Mouse (Mus musculus): Measurements from ENCODE around the gene Nprl3. TPM values are rescaled to one million over a fixed set of nuclear protein-coding genes. Genes with fewer than 3 reads are reported as not detected.

Nprl3 gene
- polyA plus RNA-seq, 2 experiments: 29.4 to 88.8 TPM

GRCm38 (mm10) chr11:32265117-32265738 lies 2.3 kb downstream of the Nprl3 start:
- TF ChIP-seq POLR2A (IDR thresholded peaks at IDR 0.05; ENCODE audit: borderline replicate concordance, extremely low read depth, insufficient read depth, insufficient read length): no peak
- WGBS: 88% methylated on average over 3 of the region's 3 CpGs
- DNase-seq (ENCODE audit: low spot score) (no peak), ATAC-seq (ENCODE audit: low FRiP score, low read depth) (no peak)
- Histone ChIP-seq H3K4me3 (replicated peaks; ENCODE audit: low read length) (no peak overlapping the region), H3K36me3 (ENCODE audit: control insufficient read depth, insufficient read depth, low read length) (peaks cover 22% of the 10 kb centered on the region), H3K9me3 (ENCODE audit: control insufficient read depth, low read length) (no peaks in the 10 kb centered on the region), H3K27me3 (ENCODE audit: control insufficient read depth, insufficient read depth, low read length) (no peaks in the 10 kb centered on the region), H3K4me1 (ENCODE audit: control insufficient read depth, insufficient read depth, low read length) (0 out of 2 replicates have a peak, but pooled peaks cover 4% of the 10 kb centered on the region), H3K9ac (ENCODE audit: low read depth, low read length, severe bottlenecking) (no peak overlapping the region), H3K27ac (replicated peaks; ENCODE audit: low read depth, low read length) (no peak overlapping the region; the same call in 1 of the 2 replicates), H3K4me2 (replicated peaks; ENCODE audit: low read depth, low read length, severe bottlenecking) (no peak overlapping the region)

- no peak overlapping the region for H3K4me3 ChIP-seq (replicated peaks; ENCODE audit: low read length)
- no peak overlapping the region for H3K27ac ChIP-seq (replicated peaks; ENCODE audit: low read depth, low read length)
- H3K4me1 ChIP-seq (ENCODE audit: control insufficient read depth, insufficient read depth, low read length): 0 out of 2 replicates have a peak, but pooled peaks cover under 1% of the 10 kb centered on the region
- ATAC-seq (ENCODE audit: low FRiP score, low read depth) (no peak), DNase-seq (ENCODE audit: low spot score) (no peak)
- TF ChIP-seq POLR2A (IDR thresholded peaks at IDR 0.05; ENCODE audit: borderline replicate concordance, extremely low read depth, insufficient read depth, insufficient read length): no peak
- H3K9me3 ChIP-seq (ENCODE audit: control insufficient read depth, low read length): no peaks in the 10 kb centered on the region
- no peaks in the 10 kb centered on the region for H3K27me3 ChIP-seq (ENCODE audit: control insufficient read depth, insufficient read depth, low read length)
- no peak overlapping the region for H3K4me2 ChIP-seq (replicated peaks; ENCODE audit: low read depth, low read length, severe bottlenecking)
- peaks cover 24% of the 10 kb centered on the region for H3K36me3 ChIP-seq (ENCODE audit: control insufficient read depth, insufficient read depth, low read length)
- H3K9ac ChIP-seq (ENCODE audit: low read depth, low read length, severe bottlenecking): no peak overlapping the region
- WGBS: 74% methylated on average over 10 of the region's 10 CpGs
Measured at GRCm38 (mm10) chr11:32262674-32263415, 4.7 kb downstream of the Nprl3 start.

GRCm38 (mm10) chr11:32256566-32256965 lies 10.9 kb downstream of the Nprl3 start:
- Histone ChIP-seq H3K27me3 (ENCODE audit: control insufficient read depth, insufficient read depth, low read length) (no peaks in the 10 kb centered on the region), H3K36me3 (ENCODE audit: control insufficient read depth, insufficient read depth, low read length) (peaks cover 35% of the 10 kb centered on the region), H3K9ac (ENCODE audit: low read depth, low read length, severe bottlenecking) (no peak overlapping the region), H3K9me3 (ENCODE audit: control insufficient read depth, low read length) (no peaks in the 10 kb centered on the region), H3K4me3 (replicated peaks; ENCODE audit: low read length) (no peak overlapping the region), H3K27ac (replicated peaks; ENCODE audit: low read depth, low read length) (no peak overlapping the region), H3K4me1 (ENCODE audit: control insufficient read depth, insufficient read depth, low read length) (no peaks in the 10 kb centered on the region), H3K4me2 (replicated peaks; ENCODE audit: low read depth, low read length, severe bottlenecking) (no peak overlapping the region)
- ATAC-seq (ENCODE audit: low FRiP score, low read depth): no peak
- DNase-seq (ENCODE audit: low spot score): no peak
- no peak for TF ChIP-seq POLR2A (IDR thresholded peaks at IDR 0.05; ENCODE audit: borderline replicate concordance, extremely low read depth, insufficient read depth, insufficient read length)
- WGBS: 88% methylated on average over 3 of the region's 3 CpGs

- Histone ChIP-seq H3K9me3 (ENCODE audit: control insufficient read depth, low read length) (no peaks in the 10 kb centered on the region), H3K36me3 (ENCODE audit: control insufficient read depth, insufficient read depth, low read length) (peaks cover 33% of the 10 kb centered on the region), H3K27me3 (ENCODE audit: control insufficient read depth, insufficient read depth, low read length) (no peaks in the 10 kb centered on the region), H3K4me1 (ENCODE audit: control insufficient read depth, insufficient read depth, low read length) (no peaks in the 10 kb centered on the region), H3K4me3 (replicated peaks; ENCODE audit: low read length) (no peak overlapping the region), H3K9ac (ENCODE audit: low read depth, low read length, severe bottlenecking) (no peak overlapping the region), H3K4me2 (replicated peaks; ENCODE audit: low read depth, low read length, severe bottlenecking) (no peak overlapping the region), H3K27ac (replicated peaks; ENCODE audit: low read depth, low read length) (no peak overlapping the region)
- 100% methylated on average over 1 of the region's 1 CpGs for WGBS
- ATAC-seq (ENCODE audit: low FRiP score, low read depth) (no peak), DNase-seq (ENCODE audit: low spot score) (no peak)
- no peak for TF ChIP-seq POLR2A (IDR thresholded peaks at IDR 0.05; ENCODE audit: borderline replicate concordance, extremely low read depth, insufficient read depth, insufficient read length)
Measured at GRCm38 (mm10) chr11:32256146-32256545, 11.4 kb downstream of the Nprl3 start.

GRCm38 (mm10) chr11:32253121-32253520 lies 14.4 kb downstream of the Nprl3 start:
- DNase-seq (ENCODE audit: low spot score) (no peak), ATAC-seq (ENCODE audit: low FRiP score, low read depth) (no peak)
- Histone ChIP-seq H3K4me2 (replicated peaks; ENCODE audit: low read depth, low read length, severe bottlenecking) (no peak overlapping the region), H3K27ac (replicated peaks; ENCODE audit: low read depth, low read length) (no peak overlapping the region), H3K4me1 (ENCODE audit: control insufficient read depth, insufficient read depth, low read length) (no peaks in the 10 kb centered on the region), H3K9ac (ENCODE audit: low read depth, low read length, severe bottlenecking) (no peak overlapping the region), H3K4me3 (replicated peaks; ENCODE audit: low read length) (no peak overlapping the region), H3K27me3 (ENCODE audit: control insufficient read depth, insufficient read depth, low read length) (no peaks in the 10 kb centered on the region), H3K36me3 (ENCODE audit: control insufficient read depth, insufficient read depth, low read length) (peaks cover 44% of the 10 kb centered on the region), H3K9me3 (ENCODE audit: control insufficient read depth, low read length) (no peaks in the 10 kb centered on the region)
- no peak for TF ChIP-seq POLR2A (IDR thresholded peaks at IDR 0.05; ENCODE audit: borderline replicate concordance, extremely low read depth, insufficient read depth, insufficient read length)
- WGBS: 100% methylated on average over 1 of the region's 1 CpGs
